Mouse (Mus musculus): Measurements from ENCODE around the gene Cacna2d3.

The Cacna2d3 gene

DNA sequence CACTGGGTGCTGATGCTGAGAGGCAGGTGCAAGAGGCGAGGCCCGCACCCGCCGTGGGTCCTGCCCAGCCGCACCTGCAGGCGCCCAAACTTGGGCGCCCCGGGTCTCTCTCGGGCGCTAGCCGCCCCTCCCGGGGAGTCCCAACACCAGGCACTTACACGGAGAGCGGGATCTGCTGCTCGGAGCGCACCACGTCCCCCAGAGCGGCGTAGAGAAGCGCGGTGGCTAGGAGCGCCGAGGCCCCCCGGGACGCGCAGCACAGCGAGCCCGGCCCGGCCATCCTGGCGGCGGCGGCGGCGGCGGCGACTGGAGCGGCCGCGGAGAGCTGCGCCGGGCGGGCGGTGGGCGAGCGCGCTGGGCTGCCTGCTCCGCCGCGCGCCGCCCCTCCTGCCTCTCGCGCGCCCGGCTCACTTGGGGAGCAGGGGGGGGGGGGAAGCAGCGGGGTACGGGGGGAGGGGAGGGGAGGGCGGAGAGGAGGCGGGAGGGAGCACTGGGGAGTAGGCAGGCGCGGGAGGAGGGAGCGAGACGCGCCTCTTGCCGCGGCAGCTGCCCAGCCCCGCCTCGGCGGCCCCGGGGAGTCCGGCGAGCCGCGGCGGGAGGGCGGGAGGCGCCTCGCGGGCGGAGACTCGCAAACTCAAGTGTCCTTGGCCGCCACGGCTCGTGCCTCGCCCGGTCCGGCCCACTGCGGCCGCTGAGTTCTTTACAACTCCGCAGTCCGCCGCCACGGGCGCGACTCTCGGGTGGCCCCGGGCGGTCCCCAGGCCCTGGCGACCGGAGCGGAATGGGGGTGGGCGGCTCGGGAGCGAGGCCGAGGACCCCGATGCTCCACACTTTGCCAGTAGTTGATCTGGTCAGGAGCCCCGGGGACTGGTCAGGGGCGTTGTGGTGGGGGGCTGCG lies at the start of gene Cacna2d3:
Gene Cacna2d3 (minus strand): TSS at position 377 of the 898 bp plus-strand sequence.
- DNase-seq: peak; percentile 56

DNA sequence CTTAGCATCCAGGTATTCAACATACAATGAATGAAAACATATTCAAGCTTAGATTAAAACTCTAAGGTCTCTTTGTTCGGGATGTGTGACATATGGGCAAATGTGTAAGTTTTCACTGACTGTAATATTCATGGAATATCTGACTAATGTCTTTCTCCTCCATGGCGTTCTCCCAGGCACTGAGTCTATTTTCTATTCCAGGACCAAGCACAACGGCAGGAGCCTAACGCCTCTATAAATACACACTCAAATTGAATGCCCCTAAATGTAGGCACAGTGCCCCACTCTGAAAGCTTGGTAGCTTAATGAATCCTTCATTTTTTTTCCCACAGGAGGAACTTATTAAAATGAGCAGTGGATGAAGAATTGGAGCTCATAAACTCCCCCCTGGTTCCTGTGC lies 47.8 kb upstream of the Cacna2d3 start:
- no peak for DNase-seq

DNA sequence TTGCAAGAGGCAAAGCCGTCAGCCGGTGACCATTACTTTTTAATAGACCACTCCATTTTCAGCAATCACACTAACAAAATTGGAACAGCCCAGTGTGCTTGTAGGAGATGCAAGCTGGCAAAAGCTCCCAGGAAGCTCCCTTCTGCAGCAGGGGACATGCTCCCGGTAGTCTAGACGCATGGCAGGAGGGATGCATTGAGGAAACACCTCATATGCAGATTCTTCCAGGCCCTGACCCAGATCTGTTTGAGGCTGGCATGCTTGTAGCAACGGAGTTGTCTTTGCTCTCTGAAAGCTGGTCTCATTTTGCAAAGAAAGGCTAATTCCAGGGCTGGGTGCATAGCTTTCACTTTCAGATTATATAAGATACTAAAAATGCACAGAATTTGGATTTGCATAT lies 31.2 kb upstream of the Cacna2d3 start:
- DNase-seq: no peak

DNA sequence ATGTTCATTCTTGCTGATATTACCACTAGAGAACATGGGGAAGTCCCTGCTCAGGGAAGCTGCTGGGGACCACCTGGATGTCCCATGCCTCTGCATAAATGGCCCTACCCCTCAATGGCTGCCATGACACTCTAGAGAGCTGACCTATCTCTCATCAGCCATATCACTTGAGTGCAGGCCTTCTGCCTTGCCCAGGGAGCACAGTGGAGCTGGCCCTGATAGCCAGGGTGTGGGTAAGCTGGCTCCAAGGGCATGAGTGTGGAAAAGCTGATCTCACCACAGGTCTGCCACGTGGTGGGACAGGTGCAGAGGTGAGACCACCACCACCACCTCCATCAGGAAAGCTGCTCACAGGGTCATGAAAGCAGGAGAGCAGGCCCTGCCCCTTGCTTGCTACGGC lies 17.1 kb upstream of the Cacna2d3 start:
- no peak for DNase-seq

DNA sequence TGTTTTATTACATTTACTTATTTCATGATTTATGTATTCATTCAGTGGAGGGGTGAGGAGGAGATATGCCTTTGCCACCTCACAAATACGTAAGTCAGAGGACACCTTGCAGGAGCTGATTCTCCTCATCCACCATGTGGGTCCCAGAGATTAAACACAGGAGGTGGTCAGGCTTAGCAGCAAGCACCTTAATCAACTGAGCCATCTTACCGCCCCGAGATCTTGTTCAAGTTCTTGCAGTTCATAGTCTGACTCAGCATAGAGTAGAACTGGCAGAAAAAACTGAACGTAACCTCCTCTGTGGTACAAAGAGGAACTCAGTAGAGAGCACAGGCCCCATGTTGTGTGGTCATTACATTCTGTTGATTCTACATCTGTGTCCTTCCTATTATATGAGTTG lies 8.6 kb upstream of the Cacna2d3 start:
- DNase-seq: no peak

DNA sequence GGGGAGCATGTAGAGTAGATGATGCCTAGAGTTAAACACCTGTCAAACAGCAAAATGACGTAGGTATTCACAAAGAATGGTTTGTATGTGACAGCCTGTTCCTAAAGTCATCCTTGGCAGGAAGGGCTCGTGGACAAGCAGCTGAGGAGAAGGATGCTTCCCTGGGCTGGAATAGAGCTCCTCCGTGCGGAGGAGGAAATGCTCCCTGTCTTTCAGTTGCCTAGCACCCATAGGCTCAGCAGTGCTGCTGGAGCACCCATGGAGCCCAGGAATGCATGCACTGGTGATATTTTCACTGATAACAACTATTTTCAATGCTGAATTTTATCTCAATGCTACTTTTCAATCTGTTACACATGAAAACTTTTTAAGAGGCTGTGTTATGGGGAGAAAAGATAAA lies 7.3 kb upstream of the Cacna2d3 start:
- no peak for DNase-seq

DNA sequence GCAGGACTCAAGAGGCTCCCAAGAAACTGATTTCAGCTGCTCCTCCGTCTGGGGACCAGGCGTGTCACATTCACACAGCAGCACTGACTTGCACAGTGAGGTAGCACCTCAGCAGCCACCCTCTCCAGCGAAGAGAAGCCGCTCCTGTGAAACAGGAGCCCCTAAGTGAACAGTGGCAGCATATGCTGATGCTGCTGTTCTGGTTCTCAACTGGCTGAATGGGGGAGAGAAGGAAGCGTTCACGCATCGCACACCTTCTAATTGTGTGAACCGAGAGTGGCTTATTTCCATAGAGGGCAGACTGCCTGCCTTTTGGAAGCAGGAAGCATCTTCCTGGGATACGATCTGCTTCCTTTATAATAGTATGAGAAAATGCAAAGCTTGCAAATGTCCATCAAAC lies 5.9 kb upstream of the Cacna2d3 start:
- DNase-seq: no peak

DNA sequence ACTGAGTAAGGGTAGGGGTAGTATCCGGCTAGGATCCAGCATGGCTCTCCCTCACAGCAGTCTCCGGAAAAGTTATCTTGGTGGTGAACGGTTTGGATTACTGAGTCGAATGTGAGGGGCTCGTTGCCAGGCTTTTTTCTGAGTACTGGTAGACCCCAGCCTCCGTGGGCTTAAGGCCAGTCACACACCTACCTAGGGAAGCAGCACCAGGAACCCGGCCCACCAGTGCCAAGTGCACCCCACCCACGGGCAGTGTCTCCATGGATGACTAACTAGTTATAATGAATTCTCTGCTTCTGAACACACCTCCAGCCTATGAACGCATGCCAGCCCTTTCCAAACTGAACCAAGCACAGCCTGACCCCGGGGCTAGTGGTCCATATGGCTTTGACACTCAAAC lies 1.6 kb upstream of the Cacna2d3 start:
- no peak for DNase-seq

DNA sequence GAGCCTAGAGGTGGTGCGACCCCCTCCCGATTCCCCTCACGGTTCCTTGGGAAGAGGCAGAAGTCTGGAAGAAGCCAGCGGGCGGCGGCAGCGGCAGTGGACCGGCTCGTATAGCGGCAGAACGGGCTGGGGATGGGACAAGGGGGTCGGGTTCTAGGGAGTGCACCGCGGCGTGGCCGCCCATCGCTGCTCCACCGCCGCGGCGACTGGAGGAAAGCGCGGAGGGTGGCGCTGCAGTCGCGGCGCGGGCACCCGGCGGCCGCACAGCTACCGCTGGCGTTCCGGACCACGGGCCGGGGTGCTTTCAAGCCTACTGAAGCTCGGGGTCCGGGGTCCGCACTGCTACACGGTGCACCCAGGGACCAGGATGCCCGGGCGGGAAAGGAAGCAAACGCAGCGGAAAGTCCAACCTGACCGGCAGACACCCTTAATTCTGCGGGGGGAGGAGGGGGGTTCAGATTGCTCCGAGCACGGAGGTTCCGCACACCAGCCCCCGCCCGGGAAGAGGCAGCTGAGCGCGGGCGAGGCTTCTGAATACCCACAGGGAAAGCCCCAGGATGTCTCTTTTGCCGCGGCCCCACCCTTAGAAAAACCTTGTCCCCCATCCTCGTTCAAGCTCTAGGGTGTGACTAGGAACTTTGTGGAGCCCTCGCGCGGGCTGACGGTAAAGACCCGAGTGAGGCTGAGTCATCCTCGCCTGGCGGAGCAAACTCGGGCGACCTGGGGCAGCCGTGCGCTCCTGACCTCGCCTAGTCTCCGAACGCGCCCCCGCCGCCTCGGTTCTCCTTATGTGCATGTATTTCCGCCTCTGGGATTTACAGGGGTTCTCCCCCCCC lies 940 bp upstream of the Cacna2d3 start:
- DNase-seq: no peak

DNA sequence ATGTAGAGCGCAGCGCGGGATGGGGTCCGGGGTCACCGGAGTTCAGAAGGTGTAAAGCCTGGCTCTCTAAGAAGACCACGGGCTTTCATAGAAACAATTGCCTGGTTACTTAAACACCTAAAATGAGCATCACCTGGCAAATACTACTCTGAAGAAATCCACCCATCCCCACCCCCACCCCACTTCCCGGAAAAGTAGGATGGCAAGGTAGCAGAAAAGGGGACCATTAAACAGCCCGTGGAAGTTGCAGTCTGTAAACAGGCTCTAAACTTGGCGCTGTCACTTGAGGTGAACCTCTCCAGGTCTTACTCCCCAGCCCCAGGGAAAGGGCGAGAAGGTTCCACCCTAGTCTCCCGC lies 555 bp downstream of the Cacna2d3 start:
- DNase-seq: no peak

DNA sequence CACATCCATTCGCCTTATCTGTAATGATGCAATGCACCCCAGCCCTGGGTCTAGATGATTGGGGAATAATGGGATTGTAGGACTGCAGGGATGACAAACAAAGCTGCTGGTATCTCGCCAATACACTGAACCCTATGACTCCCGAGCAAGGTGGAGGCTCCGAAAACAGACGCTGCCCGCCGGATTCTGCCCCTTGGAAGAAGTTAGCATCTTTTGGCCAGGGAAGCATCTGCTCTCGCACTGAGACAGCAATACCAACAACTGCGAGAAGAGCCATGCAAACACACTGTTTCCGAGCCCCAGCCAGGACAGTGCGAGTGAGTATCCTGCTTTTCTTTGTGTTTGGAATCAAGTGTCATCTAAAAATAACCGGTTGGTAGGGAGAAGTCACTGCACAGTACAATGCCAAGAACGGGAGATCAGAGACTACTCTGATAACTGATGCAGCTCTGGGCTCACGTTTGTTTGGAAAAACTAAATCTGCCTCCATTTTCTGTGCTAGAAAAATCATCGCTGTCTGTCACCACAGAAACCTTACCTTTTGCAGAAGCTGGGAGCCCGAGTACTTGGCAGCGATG lies 1.2 kb downstream of the Cacna2d3 start:
- no peak for DNase-seq

DNA sequence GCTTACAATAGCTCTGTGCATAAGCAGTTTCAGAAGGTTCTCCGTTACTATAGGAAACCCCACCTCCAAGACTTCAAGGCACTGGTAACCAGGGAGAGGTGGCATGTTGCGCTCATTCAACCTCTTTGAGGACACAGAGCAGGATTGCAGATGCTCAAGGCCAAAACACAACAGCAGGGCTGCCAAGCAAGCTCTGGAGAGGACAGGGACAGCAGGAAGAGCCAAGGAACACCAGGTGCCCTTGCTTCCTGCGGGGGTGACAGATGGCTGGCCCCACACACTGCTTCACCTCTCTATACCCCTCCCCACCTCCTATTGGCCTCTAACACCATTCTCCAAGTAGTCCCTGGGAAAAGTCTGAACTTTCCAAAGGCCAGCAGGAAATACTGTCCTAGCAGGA lies 9.0 kb downstream of the Cacna2d3 start:
- DNase-seq: no peak

DNA sequence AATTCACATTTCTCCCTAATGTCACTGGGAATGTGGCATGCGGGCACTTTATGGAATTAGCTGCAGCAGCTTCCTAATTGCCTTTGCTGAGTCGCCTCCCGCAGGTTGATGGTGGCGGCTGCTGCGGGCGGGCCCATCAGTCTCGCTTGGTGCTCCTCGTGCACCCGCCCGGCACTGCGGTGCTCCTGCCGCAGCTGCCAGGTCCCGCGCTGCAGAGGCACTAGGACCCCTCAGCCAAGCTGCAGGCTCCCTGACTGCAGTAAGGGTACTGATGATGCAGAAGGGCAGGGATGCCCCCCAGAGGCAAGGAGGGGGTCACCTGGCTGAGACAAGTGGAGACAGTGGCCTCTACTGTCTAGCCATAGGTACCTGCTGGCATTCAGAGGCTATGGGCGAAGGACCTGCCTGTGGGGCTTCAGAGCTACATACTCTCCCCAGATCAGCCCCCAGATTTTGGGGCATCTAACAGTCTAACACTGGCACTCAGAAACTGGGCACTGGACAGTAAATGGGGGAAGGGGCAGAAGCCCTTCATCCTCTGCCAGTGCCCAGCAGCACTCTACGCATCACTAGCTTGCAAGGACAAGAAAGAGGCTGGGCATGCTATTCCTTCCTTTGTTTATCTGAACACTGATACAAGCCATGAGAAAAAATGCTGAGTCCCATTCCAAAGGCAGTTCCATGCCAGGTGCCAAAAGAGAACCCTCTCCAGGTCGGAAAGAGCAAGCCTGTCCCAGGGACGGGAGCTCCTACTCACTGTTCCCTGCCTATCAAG lies 13.9 kb downstream of the Cacna2d3 start:
- DNase-seq: no peak

DNA sequence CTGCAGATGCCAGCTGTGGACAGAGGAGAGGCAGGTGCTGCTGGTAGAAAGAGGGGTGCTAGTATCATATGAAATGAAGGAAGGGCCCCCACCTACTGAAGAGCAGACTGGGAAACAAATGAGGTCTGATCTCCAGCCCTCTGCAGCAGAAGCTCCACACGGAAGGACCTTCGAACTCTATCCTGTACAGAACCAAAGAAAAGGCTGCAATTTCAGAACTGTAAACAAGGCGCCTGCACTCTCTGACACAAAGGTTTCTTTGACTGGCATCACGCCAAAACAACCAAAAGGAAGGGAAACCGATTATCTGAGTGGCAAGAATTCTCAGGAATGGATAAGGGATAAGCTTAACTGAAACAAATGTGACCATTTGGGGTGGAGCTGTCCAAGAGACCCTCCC lies 18.9 kb downstream of the Cacna2d3 start:
- no peak for DNase-seq

DNA sequence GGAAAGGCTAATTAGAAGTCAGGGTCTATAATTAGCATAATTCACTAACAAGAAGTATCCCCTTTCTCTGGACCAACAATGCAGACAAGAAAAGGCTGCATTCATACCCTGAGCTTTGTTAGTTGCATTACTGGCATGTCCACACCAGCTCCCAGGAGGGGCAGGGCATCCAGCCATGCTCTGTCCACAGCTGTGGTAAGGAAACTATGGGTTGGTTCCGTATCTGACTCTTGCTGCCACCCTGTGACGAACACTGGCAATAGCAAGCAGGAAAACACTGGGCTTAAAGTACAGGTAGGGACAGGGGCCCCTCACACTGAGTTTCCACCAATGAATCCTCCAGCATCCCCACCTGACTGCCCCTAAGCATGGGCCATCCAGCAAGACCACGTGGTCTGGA lies 25.5 kb downstream of the Cacna2d3 start:
- peak; percentile 21 for DNase-seq

DNA sequence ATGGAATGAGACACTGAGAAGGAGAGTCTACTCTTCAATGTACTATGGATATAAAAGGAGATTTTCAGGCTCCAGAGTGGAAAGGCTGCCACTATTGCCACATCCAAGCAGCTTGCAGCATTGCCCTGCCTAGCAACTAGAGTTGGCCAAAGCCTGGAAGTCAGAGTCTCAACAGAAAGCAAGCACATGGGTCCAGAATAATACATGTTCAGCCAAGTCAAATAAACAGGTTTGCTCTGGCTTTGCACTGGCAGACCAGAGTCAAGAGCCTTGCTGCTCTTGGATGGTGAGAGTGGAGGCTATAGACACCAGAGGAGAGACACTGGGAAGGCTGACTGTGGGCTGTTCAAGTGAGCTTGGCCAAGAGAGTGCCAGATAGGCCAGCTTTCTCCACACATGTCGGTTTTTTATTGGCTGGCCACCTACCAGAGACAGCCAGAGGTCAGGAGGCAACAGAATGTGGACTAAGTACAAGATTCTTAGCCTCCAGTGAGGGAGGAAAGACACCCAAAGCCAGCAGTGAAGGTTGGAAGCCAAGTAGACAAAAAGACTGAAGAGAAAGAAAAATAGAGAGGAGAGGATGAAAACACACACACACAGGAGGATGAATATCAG lies 49.1 kb downstream of the Cacna2d3 start:
- no peak for DNase-seq

DNA sequence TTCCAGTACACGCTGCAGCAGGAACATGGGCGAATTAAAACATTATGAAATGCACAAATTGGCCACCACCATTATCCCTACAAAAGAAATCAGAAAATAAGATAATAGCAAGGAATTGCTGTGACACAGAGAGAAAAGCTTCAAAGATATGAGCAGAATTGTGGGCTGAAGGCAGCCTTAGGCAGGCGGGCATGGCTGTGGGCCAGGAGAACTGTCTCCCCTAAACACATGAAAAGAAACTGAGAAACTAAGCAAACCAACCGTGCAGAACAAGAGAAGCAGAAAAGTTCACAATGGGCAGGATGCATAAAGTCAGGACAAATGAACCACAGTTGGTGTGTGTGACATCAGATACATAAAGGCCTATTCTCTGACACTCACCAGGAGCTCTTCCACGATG lies 51.8 kb downstream of the Cacna2d3 start:
- no peak for DNase-seq

DNA sequence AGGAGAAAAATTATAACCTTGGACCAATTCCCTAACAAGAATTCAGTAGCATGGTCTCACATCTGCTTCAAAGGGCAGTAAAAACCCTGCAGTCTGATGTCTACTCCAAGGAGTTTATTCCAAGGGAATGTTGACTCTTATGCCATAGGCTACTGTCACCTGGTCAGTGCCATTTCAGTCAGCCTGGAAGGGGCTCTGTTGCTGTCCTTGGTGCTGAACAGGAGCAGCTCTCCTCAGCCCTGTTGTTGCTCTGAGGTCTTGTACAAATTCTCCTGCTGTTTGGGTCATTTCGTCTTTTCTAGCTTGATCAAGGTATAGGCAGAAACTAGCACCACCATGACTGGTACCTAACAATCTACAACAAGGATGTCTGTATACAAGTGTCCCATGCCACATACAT lies 64.7 kb downstream of the Cacna2d3 start:
- DNase-seq: no peak

DNA sequence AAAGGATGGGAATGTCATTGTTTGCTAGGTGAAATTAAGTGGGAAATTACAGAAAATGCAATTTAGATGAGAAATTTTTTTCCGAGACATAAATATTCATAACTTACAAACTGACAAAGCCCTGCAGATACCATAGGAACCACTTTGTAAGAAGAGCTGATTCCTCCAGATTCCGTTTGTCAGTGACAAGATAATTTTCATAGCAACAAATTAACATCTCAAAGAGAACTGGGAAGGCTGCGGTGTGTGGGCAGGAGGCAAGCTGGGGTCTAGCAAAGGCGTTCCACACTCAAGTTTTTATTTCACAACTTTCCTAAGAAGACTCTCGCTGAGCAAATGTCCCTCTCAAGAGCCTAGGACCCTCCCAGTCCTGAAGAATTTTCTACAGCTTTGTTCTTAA lies 71.1 kb downstream of the Cacna2d3 start:
- DNase-seq: no peak

DNA sequence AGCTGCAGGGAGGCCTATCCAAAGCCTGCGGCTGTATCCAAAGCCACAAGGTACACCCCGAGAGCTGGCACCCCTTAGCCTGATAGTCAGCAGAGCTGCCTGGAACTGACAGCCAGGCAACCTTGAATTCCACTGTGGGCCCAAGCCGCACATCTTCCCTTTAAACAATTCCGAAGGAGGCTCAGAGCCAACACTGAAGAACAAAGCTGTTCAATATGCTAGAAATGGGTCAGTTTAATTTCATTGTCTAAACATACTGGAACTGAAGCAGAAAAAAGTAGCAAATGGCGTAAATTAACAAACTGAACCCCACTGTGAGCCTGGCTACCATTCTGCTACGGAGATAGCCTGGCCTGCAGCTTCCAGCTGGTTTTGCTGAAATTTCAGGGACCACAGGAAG lies 72.9 kb downstream of the Cacna2d3 start:
- DNase-seq: no peak

DNA sequence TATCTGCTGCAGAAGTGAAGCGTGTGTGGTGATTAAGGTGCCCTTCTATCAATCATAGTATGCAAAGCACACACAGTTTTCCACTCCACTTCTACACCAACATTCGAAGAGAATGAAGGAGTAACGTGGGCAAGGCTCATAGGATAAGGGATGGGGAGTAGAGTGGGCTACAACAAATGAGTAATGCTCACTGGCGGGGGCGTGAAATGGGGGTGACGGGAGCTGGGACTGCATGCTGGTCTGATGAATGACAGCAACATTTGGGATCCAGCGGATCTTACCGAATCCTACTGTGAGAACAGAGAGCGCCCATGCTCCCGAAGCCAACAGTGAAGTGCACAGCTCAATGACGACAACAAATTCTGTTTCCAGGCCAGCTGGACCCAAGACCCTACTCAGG lies 76.2 kb downstream of the Cacna2d3 start:
- no peak for DNase-seq

DNA sequence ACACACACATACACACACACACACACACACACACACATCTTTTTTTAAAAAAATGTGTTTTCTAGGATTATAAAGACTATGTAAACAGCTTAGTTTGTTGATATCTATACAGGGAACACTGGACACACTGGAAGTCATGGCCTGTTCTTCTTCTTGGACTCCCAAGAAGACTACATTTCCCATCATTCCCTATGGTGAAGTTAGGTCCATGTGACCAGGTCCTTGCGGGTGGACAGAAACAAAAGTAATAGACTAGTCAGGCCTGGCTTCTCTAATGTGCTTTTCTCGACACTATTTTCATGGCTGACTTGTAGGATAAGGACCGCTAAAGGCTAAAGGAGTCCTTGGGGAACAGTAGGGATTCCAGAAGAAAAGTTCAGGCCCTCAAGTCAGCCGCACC lies 78.4 kb downstream of the Cacna2d3 start:
- no peak for DNase-seq

DNA sequence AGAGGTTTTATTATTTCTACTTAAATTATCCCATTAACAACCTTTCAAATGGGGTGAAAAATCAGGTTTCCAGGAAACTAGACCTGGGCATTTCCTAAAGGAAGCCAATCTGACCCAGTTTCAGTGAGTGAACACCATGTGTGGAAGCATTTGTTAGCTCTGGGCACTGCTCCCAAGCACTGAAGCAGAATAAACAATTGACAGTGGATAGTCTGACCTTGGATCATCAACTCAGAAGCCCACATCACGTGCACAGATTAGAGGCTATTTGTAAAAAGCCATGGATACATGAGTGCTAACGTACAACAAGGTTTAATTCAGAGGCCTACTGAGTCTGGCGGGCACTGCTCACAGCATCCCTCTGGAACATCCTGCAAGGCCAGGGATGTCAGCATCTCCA lies 82.4 kb downstream of the Cacna2d3 start:
- DNase-seq: no peak
